9 mouse cellular contexts compared by ENCODE assay signal in the genomic region with DNA sequence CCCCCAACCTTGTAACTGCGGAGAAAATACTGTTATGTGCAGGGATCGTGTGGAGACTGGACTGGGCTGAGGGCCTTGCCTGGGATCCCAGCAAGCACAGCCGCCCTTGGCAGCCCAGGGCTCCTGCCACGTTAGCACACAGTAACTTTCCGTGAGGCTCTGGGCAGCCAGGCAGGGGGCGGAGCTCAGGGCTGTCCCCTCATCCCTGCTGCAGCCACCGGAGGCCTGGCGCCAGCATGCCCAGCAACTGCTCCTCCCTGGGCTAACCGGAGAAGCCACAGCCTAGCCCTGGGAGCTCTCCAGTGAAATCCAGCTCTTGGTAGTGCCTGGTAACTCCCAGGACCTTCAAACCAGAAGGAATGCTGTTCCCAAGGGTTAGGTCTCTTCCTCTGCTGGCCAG.
DNase-seq lines count a peak whose midpoint lies in the region; ATAC-seq and TF ChIP-seq lines count a peak whose summit lies in the region.
"Had no signal": no experiment of that assay in that cellular context is flagged by ENCODE, and none has a peak within 500 bp of the region (broad histone marks: within the 10 kb centered on the region; RNA-seq: fewer than 3 reads in every experiment).

No protein-coding gene starts in this region.

- peak; percentile 68 for DNase-seq in 3T3-L1 (ENCODE audit: low read depth, low spot score)
- peak; percentile 74 for DNase-seq in cerebellum, adult 9-10 months
- peak; percentile 39 for DNase-seq in forelimb bud, embryonic 11.5 days (ENCODE audit: low read depth, low spot score)
- DNase-seq in heart, postnatal 10 days: peak; percentile 80 to 82
- peak; percentile 30 to 44 for DNase-seq in layer of hippocampus, adult 2 months (ENCODE audit: low spot score in 2 of 2)
- DNase-seq in lung, postnatal 14 days: peak; percentile 58
- peak; percentile 69 to 74 for DNase-seq in right cerebral cortex, postnatal 10 days (ENCODE audit: low spot score in 2 of 2)

- H3K36me3 ChIP-seq in intestine, embryonic 16.5 days (ENCODE audit: control insufficient read depth, insufficient read depth, low read length): no peaks in the 10 kb centered on the region

- H3K4me1 ChIP-seq in intestine, embryonic 16.5 days (ENCODE audit: control insufficient read depth, insufficient read depth, low read length): no peaks in the 10 kb centered on the region; the same call in 1 of the 2 replicates

- TF ChIP-seq CTCF in layer of hippocampus, adult 2 months (conservative IDR thresholded peaks at IDR 0.05): no peak

- H3K27ac ChIP-seq in layer of hippocampus, adult 2 months: peak overlapping the region; percentile 67
- no peak overlapping the region for H3K27ac ChIP-seq in intestine, embryonic 16.5 days (ENCODE audit: low read length)

- 15% methylated on average over 9 of the region's 9 CpGs for WGBS in intestine, embryonic 16.5 days

- H3K4me2 ChIP-seq in intestine, embryonic 16.5 days (ENCODE audit: low read depth, low read length): no peak overlapping the region

- no peak for ATAC-seq in intestine, embryonic 16.5 days

- intact Hi-C loops in heart, postnatal 10 days (cut with DNase I): no loop called here

- H3K9me3 ChIP-seq in intestine, embryonic 16.5 days (ENCODE audit: control insufficient read depth, low read length): no peaks in the 10 kb centered on the region

- no peak overlapping the region for H3K4me3 ChIP-seq in layer of hippocampus, adult 2 months
- no peak overlapping the region for H3K4me3 ChIP-seq in intestine, embryonic 16.5 days (ENCODE audit: low read length)
- H3K4me3 ChIP-seq: erythroblast, embryonic 14.5 days had no signal

- no peak overlapping the region for H3K9ac ChIP-seq in intestine, embryonic 16.5 days (ENCODE audit: low read depth, low read length)

- H3K27me3 ChIP-seq in intestine, embryonic 16.5 days (replicated peaks; ENCODE audit: control insufficient read depth, insufficient read depth, low read length): no peaks in the 10 kb centered on the region
